Mouse (Mus musculus) cerebellum, adult 2 months (tissue): ENCODE measurements around the gene Sgms1. TPM values are rescaled to one million over a fixed set of nuclear protein-coding genes. Genes with fewer than 3 reads are reported as not detected.
A peak's percentile ranks its signal among the peaks of the same experiment; 100 is the strongest.

ENCODE experiments used
- DNase-seq, 2 experiments: peaks; one replicate each; pipeline ENCODE4 v3.0.0; 2021
- H3K27ac ChIP-seq: fragments of 200-500 bp; 2 replicates; pipeline ENCODE4 v1.5.1; 2012; ENCODE audit warnings: low read length, control low read depth, inconsistent platforms; ENCODE audit not compliant: insufficient read depth
- H3K27me3 ChIP-seq: fragments of 200-500 bp; 2 replicates; pipeline ENCODE4 v1.6.1; 2012; ENCODE audit warnings: inconsistent platforms, mild to moderate bottlenecking, low read length, moderate library complexity; ENCODE audit not compliant: control insufficient read depth, insufficient read depth
- H3K4me1 ChIP-seq: fragments of 200-500 bp; 2 replicates; pipeline ENCODE4 v1.6.1; 2011; ENCODE audit warnings: low read length; ENCODE audit not compliant: control insufficient read depth, insufficient read depth
- H3K4me3 ChIP-seq: fragments of 200-500 bp; replicated peaks from 2 replicates; pipeline ENCODE3; 2011; ENCODE audit warnings: mild to moderate bottlenecking, low read depth, low read length, control low read depth; ENCODE audit not compliant: insufficient read depth
- CTCF ChIP-seq: fragments of 200-500 bp; IDR thresholded peaks from 2 replicates; pipeline ENCODE4 v1.5.1; 2011; ENCODE audit warnings: low read depth, mild to moderate bottlenecking, control low read depth, low read length, moderate library complexity, borderline replicate concordance; ENCODE audit not compliant: insufficient read depth
- POLR2A ChIP-seq: fragments of 200-500 bp; IDR thresholded peaks from 2 replicates; pipeline ENCODE4 v1.6.1; 2011; ENCODE audit warnings: low read length, control low read depth, borderline replicate concordance; ENCODE audit not compliant: insufficient read depth
- WGBS: fragments of 180-500 bp; shearing (Covaris S2); methylation state at CpG from one replicate; pipeline ENCODE4 v1.1.7; 2018; 5-methylcytosine and 5-hydroxymethylcytosine counted together
- polyA plus RNA-seq: library from polyadenylated mRNA; depleted of rRNA; stranded (reverse); fragments of >200 nt; gene quantifications from 2 replicates; pipeline ENCODE4 v1.2.3, GENCODE M21; 2012

Gene Sgms1
- polyA plus RNA-seq, 1 experiment, result 34.7 TPM

DNA sequence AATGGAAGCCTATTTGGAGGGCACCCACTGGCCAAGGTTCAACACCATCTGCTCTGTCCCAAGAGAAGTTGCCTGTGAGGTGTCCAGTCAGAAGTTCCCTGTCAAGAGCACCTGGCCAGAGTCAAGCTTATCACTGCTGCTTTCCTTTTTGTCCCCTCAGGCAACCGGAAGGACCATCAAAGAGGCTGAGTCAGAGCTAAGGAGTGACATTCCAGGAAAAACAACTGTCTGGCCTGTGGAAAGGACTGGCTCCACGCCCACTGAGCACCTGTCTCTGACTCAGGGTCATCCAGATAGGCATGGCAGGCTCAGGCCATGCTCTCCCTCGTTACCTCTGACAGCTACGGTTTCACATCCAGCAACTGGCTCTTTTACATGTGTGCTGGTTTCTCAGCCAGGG, 147.4 kb downstream of the Sgms1 start:
- H3K27me3 ChIP-seq, result no peaks in the 10 kb centered on the region
- TF ChIP-seq CTCF (no peak), POLR2A (no peak)
- 52% methylated on average over 4 of the region's 4 CpGs for WGBS
- H3K4me3 ChIP-seq, result no peak overlapping the region
- DNase-seq, result peak; percentile 40 to 49
- peaks cover 10% of the 10 kb centered on the region for H3K4me1 ChIP-seq
- H3K27ac ChIP-seq, result no peak overlapping the region

DNA sequence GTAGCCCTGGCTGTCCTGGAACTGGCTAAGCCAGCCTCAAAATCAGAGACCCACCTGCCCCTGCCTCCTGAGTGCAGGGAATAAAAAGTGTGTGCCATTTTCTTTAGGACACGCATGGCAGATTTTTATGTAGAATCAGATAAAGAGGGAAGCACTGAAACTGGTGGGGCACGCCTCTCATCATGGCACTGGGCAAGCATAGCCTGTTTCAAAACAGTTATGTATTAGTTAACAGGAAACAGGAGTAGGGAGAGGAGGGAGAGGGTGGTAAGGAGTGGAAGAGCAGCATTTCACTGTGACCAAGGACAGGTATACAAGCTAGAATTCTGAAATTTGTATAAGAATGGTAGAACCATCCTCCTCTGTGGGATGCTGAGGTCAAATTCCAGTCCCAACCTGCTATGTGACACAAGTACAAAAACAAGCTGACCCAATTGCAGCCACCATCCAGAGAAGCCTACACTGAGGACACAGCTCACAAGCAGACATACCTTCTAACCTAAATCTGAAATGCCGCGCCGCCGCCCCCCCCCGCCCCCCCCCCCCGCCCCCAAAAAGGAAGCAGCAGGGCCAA, 149.0 kb downstream of the Sgms1 start:
- no peak overlapping the region for H3K4me3 ChIP-seq
- H3K27ac ChIP-seq, result no peak overlapping the region
- DNase-seq, result no peak
- 67% methylated on average over 8 of the region's 8 CpGs for WGBS
- no peaks in the 10 kb centered on the region for H3K27me3 ChIP-seq
- H3K4me1 ChIP-seq, result peaks cover 10% of the 10 kb centered on the region
- no peak for TF ChIP-seq CTCF
- TF ChIP-seq POLR2A, result no peak

DNA sequence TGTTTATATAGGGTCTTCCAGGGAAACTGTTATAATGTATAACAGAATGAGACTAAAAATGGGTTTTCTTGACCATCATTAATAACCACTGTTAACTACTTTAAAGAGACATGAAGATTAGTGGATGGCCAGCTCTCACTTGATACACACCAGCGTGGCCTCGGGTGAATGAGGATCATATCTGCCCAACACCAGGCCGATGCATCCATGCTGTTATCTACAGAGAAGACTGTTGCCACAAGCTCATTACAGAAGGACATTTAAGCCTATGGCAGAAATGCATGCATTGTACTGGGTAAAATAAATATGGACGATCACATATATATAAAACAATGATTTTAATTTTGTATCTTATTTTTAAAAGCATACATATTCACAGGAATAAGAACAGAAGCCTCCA, 149.6 kb downstream of the Sgms1 start:
- Histone ChIP-seq H3K27me3 (no peaks in the 10 kb centered on the region), H3K4me1 (peaks cover 10% of the 10 kb centered on the region), H3K27ac (no peak overlapping the region), H3K4me3 (no peak overlapping the region)
- TF ChIP-seq POLR2A (no peak), CTCF (no peak)
- WGBS, result 96% methylated on average over 4 of the region's 4 CpGs
- no peak for DNase-seq

DNA sequence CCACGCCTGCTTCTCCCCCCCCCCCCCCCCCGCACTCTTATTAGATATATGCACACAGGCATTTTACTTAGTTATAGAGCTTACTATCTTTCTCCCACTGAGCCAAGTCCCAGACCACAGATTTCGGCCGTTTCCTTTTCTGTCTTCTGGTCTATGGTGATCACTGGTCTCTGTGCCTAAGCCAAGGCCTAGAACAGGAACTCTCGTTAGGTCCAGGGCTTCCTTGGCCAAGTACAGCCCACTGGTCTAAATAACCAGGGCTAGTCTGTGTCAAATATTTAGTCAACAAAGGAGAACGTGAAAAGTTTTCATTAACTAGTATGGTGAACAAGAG, 150.1 kb downstream of the Sgms1 start:
- Histone ChIP-seq H3K27ac (no peak overlapping the region), H3K4me1 (peaks cover 10% of the 10 kb centered on the region), H3K27me3 (no peaks in the 10 kb centered on the region), H3K4me3 (no peak overlapping the region)
- no peak for TF ChIP-seq CTCF
- TF ChIP-seq POLR2A, result no peak
- no peak for DNase-seq
- 88% methylated on average over 6 of the region's 6 CpGs for WGBS

DNA sequence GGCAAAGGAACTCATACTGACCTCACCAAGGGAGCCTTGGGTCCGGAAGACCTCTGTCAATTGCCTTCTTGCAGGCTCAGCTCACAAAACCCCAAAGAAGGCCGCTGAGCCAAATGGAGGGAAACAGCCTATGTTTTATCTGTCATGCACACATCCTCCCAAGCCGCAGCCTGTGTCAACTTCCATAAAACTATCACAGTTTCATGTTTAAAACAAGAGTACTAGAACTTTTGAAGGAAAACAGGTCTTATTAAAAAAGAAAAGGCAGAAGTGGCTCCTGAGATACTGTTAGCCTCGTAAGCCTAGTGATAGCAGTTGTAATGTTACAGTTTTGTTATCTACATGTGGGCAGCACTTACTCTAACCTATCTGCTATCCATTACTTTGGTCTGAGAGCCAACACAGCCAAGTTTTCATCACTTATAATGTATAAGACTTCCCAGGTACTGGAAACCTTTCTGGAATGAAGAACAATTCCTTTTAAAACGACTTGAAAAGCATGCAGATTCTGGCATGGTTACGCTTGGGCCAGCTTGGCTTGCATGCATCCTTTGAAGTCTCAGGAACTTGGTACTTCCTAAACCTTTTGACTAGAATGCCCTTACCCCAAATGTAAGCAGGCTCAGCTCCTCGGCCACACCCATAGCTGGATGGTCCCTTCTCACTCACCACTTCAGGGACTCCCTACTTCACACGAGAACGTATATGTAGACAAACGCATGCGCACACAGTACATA, 150.6 kb downstream of the Sgms1 start:
- H3K27ac ChIP-seq, result no peak overlapping the region
- no peak for DNase-seq
- no peaks in the 10 kb centered on the region for H3K27me3 ChIP-seq
- WGBS, result 87% methylated on average over 11 of the region's 11 CpGs
- peaks cover 15% of the 10 kb centered on the region for H3K4me1 ChIP-seq
- no peak for TF ChIP-seq CTCF
- TF ChIP-seq POLR2A, result no peak
- no peak overlapping the region for H3K4me3 ChIP-seq

DNA sequence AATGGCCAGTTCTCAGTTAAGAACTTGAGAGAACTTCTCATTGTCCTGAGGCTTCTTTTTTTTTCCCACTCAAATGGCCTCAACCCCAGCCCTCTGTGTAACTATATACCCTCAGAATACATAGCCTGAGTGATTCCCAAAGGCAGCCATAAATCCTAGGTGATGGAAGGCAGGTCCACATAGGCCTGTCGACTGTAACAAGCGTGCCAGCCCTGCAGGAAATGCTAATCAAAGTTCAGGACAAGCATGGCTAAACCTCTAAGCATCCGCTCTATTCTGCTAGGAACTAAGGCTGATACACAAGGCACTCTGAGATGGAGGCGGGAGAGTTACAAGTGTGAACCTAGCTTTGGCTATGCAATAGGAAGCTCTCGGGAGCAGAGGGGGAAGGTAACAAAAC, 151.8 kb downstream of the Sgms1 start:
- H3K4me3 ChIP-seq, result no peak overlapping the region
- 83% methylated on average over 5 of the region's 5 CpGs for WGBS
- H3K27ac ChIP-seq, result no peak overlapping the region
- DNase-seq, result no peak
- H3K27me3 ChIP-seq, result no peaks in the 10 kb centered on the region
- peaks cover 10% of the 10 kb centered on the region for H3K4me1 ChIP-seq
- TF ChIP-seq CTCF, result no peak
- TF ChIP-seq POLR2A, result no peak

DNA sequence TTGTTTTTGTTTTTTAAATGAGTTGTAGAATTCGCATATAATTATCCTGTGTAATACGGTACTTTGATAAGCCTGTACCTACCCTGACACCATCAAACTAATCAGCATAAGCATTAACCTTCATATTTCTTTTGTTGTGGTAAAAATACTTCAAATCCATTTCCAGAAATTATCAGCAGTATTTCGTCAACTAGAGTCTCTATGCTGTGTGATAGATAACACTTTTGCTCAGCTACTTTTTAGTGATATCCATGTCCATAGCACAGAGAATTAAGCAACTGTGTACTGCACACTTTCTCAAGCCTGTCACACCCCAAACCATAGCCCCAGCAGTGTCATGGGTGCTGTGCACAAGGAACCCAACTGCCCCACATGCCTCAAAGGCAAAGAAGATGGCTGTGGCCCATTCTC, 152.3 kb downstream of the Sgms1 start:
- H3K27ac ChIP-seq, result no peak overlapping the region
- H3K27me3 ChIP-seq, result no peaks in the 10 kb centered on the region
- H3K4me1 ChIP-seq, result peaks cover 12% of the 10 kb centered on the region
- WGBS, result 96% methylated on average over 3 of the region's 3 CpGs
- no peak for DNase-seq
- H3K4me3 ChIP-seq, result no peak overlapping the region
- TF ChIP-seq CTCF (no peak), POLR2A (no peak)

DNA sequence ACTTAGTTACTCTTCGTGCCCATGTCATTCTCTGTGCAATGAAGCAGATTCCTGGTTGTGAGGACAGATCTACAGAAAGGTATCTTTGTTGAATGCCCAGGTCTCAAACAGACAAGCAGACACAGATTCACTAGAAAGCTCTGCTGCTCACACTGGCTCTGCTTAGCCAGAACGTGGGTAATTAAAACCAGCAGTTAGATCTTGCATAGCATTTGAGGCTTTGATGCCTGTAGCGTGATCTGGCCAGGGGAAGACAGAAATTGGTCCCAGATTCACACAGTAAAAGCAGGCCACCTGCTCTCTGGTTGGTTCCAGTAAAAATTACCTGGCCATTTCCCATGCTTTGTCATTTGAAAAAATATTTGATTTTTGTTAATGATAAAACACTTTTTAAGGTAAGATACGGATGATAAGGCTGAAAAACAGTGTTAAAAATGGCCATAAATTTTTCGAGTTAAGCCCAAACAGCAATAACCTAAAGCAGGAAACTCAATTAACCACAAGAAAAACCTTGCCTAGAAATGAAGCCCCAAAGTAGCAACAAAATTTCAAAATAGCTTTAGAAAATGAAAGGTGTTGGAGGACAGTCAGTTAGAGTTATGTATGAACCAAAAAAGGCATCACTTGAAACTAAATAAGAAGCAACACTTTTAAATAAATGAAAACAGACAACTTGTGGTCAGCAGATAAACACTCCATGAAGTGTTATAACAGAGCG, 154.6 kb downstream of the Sgms1 start:
- no peak overlapping the region for H3K4me3 ChIP-seq
- WGBS, result 63% methylated on average over 6 of the region's 6 CpGs
- H3K27ac ChIP-seq, result no peak overlapping the region
- TF ChIP-seq CTCF, result no peak
- no peak for TF ChIP-seq POLR2A
- peaks cover 9% of the 10 kb centered on the region for H3K4me1 ChIP-seq
- H3K27me3 ChIP-seq, result no peaks in the 10 kb centered on the region
- DNase-seq, result no peak
